Mouse (Mus musculus): ENCODE results near the gene Sh3glb1.

DNA sequence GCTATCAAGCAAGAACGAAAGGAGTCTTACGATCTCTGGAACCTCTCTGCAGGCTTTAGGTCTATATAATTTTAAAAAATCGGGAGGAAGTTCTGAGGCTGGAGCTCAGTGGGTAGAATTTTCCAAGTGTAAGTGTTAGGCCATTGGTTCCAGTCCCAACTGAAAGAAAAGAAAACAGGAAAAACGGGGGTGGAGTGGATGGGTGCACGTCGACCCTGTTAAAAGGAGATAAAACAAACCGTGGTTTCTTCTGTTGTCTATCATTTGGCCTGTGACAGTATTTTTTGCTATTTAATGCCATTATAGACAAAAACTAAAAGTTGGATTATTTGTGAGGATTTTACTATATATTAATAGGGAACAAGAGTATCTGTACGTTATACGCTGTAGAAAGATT, 1.7 kb upstream of the Sh3glb1 start:
- TF ChIP-seq USF1 (IDR thresholded peaks at IDR 0.05; ENCODE audit: low read depth), result no peak
- no peak for TF ChIP-seq CTCF (IDR thresholded peaks at IDR 0.05; ENCODE audit: control insufficient read depth, insufficient read depth, insufficient read length)
- TF ChIP-seq MAX (IDR thresholded peaks at IDR 0.05), result no peak
